Mouse (Mus musculus) lung, embryonic 15.5 days (tissue): Measurements from ENCODE around the gene Mmp27. TPM values are rescaled to one million over a fixed set of nuclear protein-coding genes. Genes with fewer than 3 reads are reported as not detected.

ENCODE experiments used
- ATAC-seq: fragments of 200-750 bp; cut with Nextera tagmentation; 2 replicates; pipeline ENCODE4 v1.8.0; 2017; ENCODE audit warnings: moderate number of reproducible peaks, borderline replicate concordance; ENCODE audit not compliant: low FRiP score, low TSS enrichment; ENCODE audit errors: extremely low read depth
- H3K27ac ChIP-seq: fragments of 300-500 bp; sonication (generic); 2 replicates; pipeline ENCODE4 v1.5.1; 2015; ENCODE audit warnings: moderate library complexity, mild to moderate bottlenecking, inconsistent platforms
- H3K27me3 ChIP-seq: fragments of 300-500 bp; sonication (generic); 2 replicates; pipeline ENCODE4 v1.6.1; 2015; ENCODE audit warnings: inconsistent platforms
- H3K36me3 ChIP-seq: fragments of 300-500 bp; sonication (generic); 2 replicates; pipeline ENCODE4 v1.6.1; 2015; ENCODE audit warnings: inconsistent platforms
- H3K4me1 ChIP-seq: fragments of 300-500 bp; sonication (generic); 2 replicates; pipeline ENCODE4 v1.6.1; 2015; ENCODE audit warnings: inconsistent platforms
- H3K4me2 ChIP-seq: fragments of 300-500 bp; sonication (generic); 2 replicates; pipeline ENCODE4 v1.6.1; 2015; ENCODE audit warnings: inconsistent platforms, mild to moderate bottlenecking, moderate library complexity
- H3K4me3 ChIP-seq: fragments of 300-500 bp; sonication (generic); 2 replicates; pipeline ENCODE4 v1.5.1; 2015; ENCODE audit warnings: mild to moderate bottlenecking, inconsistent platforms
- H3K9ac ChIP-seq: fragments of 300-500 bp; sonication (generic); 2 replicates; pipeline ENCODE4 v1.6.1; 2015; ENCODE audit warnings: inconsistent platforms
- H3K9me3 ChIP-seq: fragments of 300-500 bp; sonication (generic); 2 replicates; pipeline ENCODE4 v1.6.1; 2016; ENCODE audit warnings: inconsistent platforms
- WGBS: fragments of 180-500 bp; shearing (Covaris S2); methylation state at CpG from one replicate; pipeline ENCODE4 v1.1.7; 2015; 5-methylcytosine and 5-hydroxymethylcytosine counted together
- polyA plus RNA-seq: library from polyadenylated mRNA; unstranded; fragments of >200 nt; fragmentation: Nextera tagmentation; extraction: Ambion mirVana; gene quantifications from 2 replicates; pipeline ENCODE4 v1.2.1, GENCODE M21; 2015

The Mmp27 gene
- polyA plus RNA-seq, 1 experiment from 2014 or later, result 0.11 TPM

- no peak overlapping the region for H3K4me2 ChIP-seq
- H3K27ac ChIP-seq, result no peak overlapping the region
- no peak overlapping the region for H3K4me3 ChIP-seq
- H3K27me3 ChIP-seq, result no peaks in the 10 kb centered on the region
- 0 out of 2 replicates have a peak, but pooled peaks cover 3% of the 10 kb centered on the region for H3K4me1 ChIP-seq
- peak; percentile 22; the same call in 1 of the 2 replicates for ATAC-seq
- H3K9me3 ChIP-seq, result no peaks in the 10 kb centered on the region
- no peaks in the 10 kb centered on the region for H3K36me3 ChIP-seq
- WGBS, result 24% methylated on average over 2 of the region's 2 CpGs
- no peak overlapping the region for H3K9ac ChIP-seq
These were observed 3.3 kb upstream of the Mmp27 start for GRCm38 (mm10) chr9:7567923-7568322.

DNA sequence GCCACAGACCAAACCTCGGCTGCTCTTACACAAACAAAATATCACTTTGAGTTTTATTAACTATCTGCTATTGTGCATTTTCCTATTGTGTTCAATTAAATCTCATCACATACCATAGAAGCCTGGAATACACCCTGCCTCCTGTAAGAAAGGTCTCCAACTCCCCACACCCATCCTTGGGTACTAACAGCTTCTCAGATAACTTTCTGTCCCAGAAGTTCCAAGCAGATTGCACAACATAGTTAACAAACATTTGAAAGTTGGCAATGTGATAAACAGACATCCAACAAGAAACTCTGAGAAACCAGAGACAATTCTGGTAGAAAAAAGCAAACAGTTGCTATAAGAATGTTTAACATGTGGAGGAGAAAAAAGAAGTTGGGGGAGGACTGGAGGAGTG, 711 bp upstream of the Mmp27 start:
- Histone ChIP-seq H3K27me3 (no peaks in the 10 kb centered on the region), H3K36me3 (no peaks in the 10 kb centered on the region), H3K4me3 (no peak overlapping the region), H3K9ac (no peak overlapping the region), H3K27ac (no peak overlapping the region), H3K9me3 (no peaks in the 10 kb centered on the region), H3K4me2 (no peak overlapping the region), H3K4me1 (peaks cover 7% of the 10 kb centered on the region; the same call in 1 of the 2 replicates)
- 58% methylated on average over 1 of the region's 1 CpGs for WGBS
- no peak for ATAC-seq

DNA sequence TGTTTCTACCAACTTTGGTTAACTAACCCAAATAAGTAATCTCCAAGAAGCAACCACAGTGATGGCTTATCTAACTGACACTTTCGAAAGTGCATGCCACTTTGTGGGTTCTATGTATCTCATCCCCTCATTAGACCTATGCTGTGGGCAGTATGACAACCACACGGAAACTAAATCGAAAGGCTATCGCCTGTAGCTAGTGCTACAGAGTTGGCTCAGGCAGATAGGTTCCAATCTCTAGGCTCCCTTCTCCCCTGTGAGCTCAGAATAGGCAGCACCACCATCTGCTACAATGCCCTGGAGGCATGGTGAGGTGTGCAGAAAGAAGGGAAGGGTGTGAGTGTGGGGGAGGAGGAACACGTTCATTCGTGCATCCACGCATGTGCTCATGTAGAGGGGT, 992 bp downstream of the Mmp27 start:
- H3K4me2 ChIP-seq, result no peak overlapping the region
- ATAC-seq, result no peak
- peaks cover 7% of the 10 kb centered on the region; the same call in 1 of the 2 replicates for H3K4me1 ChIP-seq
- no peak overlapping the region for H3K9ac ChIP-seq
- no peak overlapping the region for H3K27ac ChIP-seq
- no peaks in the 10 kb centered on the region for H3K36me3 ChIP-seq
- H3K4me3 ChIP-seq, result no peak overlapping the region
- H3K27me3 ChIP-seq, result no peaks in the 10 kb centered on the region
- no peaks in the 10 kb centered on the region for H3K9me3 ChIP-seq
- 94% methylated on average over 7 of the region's 7 CpGs for WGBS

DNA sequence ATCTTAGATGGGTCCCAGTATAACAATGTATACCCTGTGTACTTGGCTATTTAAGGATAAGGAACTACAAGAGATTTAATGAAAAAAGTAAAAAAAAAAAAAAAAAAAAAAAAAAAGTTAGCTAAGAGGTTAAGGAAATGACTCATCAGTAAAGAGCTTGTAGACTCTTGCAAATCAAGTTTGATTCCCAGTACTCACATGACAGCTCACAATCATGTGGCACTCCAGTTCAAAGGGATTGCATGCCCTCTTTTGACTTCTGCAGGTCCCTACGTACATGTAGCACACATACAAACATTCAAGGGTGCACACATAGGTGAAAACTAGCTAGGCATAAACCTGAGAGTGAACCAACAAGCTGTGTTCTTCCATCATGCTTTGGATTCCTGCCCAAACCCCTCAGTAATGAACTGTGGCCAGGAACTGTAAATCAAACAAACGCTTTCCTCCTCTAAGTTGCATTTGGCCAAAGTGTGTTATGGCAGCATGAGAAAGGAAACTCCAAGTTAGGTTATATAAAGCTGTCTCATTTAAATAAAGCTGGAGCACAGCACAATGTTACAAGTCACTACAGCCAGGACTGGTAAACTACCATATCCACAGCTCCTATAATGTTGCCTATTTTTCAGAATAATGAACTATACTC, 1.6 kb downstream of the Mmp27 start:
- Histone ChIP-seq H3K4me2 (no peak overlapping the region), H3K4me3 (no peak overlapping the region), H3K9ac (no peak overlapping the region), H3K36me3 (no peaks in the 10 kb centered on the region), H3K27me3 (no peaks in the 10 kb centered on the region), H3K9me3 (no peaks in the 10 kb centered on the region), H3K4me1 (peaks cover 7% of the 10 kb centered on the region; the same call in 1 of the 2 replicates), H3K27ac (no peak overlapping the region)
- WGBS, result 30% methylated on average over 2 of the region's 2 CpGs
- ATAC-seq, result peak; percentile 57; the same call in 1 of the 2 replicates

DNA sequence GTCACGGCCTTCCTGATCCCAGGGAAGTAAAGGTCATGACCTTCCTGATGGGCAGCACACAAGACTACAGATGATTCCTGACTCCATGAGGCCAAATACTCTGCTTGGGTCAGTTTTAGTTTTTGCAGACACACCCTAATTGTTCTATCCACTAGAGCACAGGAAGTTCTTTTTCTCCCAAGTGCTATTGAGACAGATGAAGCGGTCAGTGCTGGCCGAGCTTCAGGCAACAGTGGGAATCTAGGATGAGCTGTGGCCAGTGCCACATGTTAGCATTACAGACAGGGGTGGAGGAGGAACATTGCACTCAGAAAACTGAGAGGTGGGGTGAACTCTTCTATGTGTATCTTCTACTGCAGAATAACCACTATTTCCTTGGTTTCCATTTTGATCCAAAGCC, 4.3 kb downstream of the Mmp27 start:
- no peak for ATAC-seq
- Histone ChIP-seq H3K4me3 (no peak overlapping the region), H3K27ac (no peak overlapping the region), H3K36me3 (no peaks in the 10 kb centered on the region), H3K9ac (no peak overlapping the region), H3K9me3 (no peaks in the 10 kb centered on the region), H3K4me1 (peaks cover 7% of the 10 kb centered on the region; the same call in 1 of the 2 replicates), H3K4me2 (no peak overlapping the region), H3K27me3 (no peaks in the 10 kb centered on the region)
- 82% methylated on average over 3 of the region's 3 CpGs for WGBS

DNA sequence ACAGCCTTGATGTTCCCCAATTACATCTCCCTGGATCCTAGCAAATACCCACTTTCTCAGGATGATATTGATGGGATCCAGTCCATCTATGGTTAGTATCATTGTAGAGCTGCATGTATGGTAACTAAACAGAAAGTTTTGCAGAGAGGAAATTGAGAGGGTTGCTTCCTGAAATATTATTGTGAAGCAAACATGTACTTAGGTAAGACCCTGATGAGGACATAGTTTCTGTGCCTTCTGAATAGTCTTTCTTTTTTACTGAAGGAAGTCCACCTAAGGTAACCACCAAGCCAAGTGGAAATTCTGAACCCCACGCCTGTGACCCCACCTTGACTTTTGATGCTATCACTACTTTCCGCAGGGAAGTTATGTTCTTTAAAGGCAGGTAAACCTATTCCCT, 6.2 kb downstream of the Mmp27 start:
- WGBS, result 85% methylated on average over 2 of the region's 2 CpGs
- Histone ChIP-seq H3K4me2 (no peak overlapping the region), H3K9ac (no peak overlapping the region), H3K4me3 (no peak overlapping the region), H3K27me3 (no peaks in the 10 kb centered on the region), H3K27ac (no peak overlapping the region), H3K4me1 (peaks cover 7% of the 10 kb centered on the region; the same call in 1 of the 2 replicates), H3K36me3 (no peaks in the 10 kb centered on the region), H3K9me3 (no peaks in the 10 kb centered on the region)
- ATAC-seq, result no peak

GRCm38 (mm10) chr9:7590063-7590462, 18.9 kb downstream of the Mmp27 start:
- Histone ChIP-seq H3K27me3 (no peaks in the 10 kb centered on the region), H3K4me3 (no peak overlapping the region), H3K27ac (no peak overlapping the region), H3K4me1 (peaks cover 4% of the 10 kb centered on the region; the same call in 1 of the 2 replicates), H3K9me3 (no peaks in the 10 kb centered on the region), H3K9ac (no peak overlapping the region), H3K36me3 (no peaks in the 10 kb centered on the region), H3K4me2 (no peak overlapping the region)
- 62% methylated on average over 8 of the region's 8 CpGs for WGBS
- ATAC-seq, result no peak

DNA sequence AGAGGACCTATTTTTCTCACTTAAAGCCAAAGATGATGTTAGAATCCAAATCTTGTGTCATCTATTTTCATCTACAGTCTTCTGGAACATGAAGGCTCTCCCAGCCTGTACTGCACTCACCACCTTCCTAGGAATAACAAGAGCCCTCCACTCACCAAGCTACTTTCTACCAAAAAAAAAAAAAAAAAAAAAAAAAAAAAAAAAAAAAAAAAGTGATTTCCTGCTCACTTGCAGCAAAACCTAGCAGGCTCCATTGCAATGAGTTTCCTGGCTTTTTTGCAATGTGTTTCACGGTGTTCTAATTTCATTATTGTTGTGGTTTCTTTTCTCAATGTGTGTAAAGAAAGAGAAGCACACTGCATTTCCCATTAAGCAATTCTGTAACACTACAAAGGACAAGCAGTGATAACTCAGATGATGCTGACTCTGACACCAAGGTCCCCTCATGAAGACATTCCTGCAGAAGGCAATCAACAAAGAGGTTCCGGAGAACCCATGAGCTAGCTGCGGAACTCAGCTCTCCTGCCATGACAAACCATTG, 22.1 kb downstream of the Mmp27 start:
- Histone ChIP-seq H3K27me3 (no peaks in the 10 kb centered on the region), H3K9ac (no peak overlapping the region), H3K4me2 (no peak overlapping the region), H3K4me3 (no peak overlapping the region), H3K9me3 (no peaks in the 10 kb centered on the region), H3K36me3 (no peaks in the 10 kb centered on the region), H3K27ac (no peak overlapping the region), H3K4me1 (peaks cover 4% of the 10 kb centered on the region; the same call in 1 of the 2 replicates)
- WGBS, result 91% methylated on average over 3 of the region's 3 CpGs
- no peak for ATAC-seq

- Histone ChIP-seq H3K27me3 (no peaks in the 10 kb centered on the region), H3K27ac (no peak overlapping the region), H3K4me3 (peak overlapping the region; percentile 37), H3K4me2 (peak overlapping the region; percentile 52), H3K9me3 (no peaks in the 10 kb centered on the region), H3K9ac (peak overlapping the region; percentile 25), H3K36me3 (no peaks in the 10 kb centered on the region), H3K4me1 (peaks cover 4% of the 10 kb centered on the region; the same call in 1 of the 2 replicates)
- ATAC-seq, result peak; percentile 97
- 7% methylated on average over 6 of the region's 6 CpGs for WGBS
These were observed 23.8 kb downstream of the Mmp27 start for GRCm38 (mm10) chr9:7594816-7595540.

DNA sequence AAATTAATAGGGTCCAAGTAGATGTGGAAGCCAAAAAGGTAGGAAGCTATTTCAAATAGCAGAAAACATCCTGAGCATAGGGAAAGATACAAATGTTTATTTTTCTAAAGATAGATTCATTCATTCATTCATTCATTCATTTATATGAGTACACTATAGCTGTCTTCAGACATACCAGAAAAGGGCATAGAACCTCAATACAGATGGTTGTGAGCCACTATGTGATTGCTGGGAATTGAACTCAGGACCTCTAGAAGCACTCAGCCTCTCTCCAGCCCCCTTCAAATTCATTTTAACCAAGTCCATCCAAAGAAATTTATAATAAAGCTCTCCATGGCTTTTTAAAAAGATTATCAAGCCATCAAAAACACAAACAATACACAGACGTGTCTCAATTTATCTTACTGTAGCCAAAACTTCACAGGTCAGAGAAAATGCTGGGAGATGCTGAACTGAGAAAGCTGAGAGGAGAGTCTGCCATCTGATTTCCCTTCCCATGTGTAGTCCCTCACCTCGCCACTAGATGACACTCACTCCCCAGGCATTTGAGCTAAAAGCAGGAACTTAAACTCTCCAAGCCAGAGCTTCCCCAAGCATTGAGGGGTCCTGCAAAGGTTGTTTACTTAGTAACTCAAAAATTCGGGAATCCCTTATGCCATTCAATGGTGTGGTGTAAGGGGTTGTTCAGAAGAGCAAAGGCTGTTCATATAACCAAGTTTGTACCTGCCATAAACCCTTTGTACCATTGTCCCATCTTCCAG, 32.0 kb downstream of the Mmp27 start:
- Histone ChIP-seq H3K27ac (no peak overlapping the region), H3K4me3 (no peak overlapping the region), H3K4me1 (no peaks in the 10 kb centered on the region), H3K36me3 (no peaks in the 10 kb centered on the region), H3K9me3 (no peaks in the 10 kb centered on the region), H3K4me2 (no peak overlapping the region), H3K27me3 (no peaks in the 10 kb centered on the region), H3K9ac (no peak overlapping the region)
- ATAC-seq, result no peak; the same call in 1 of the 2 replicates
- 2% methylated on average over 3 of the region's 3 CpGs for WGBS

GRCm38 (mm10) chr9:7604005-7604404, 32.8 kb downstream of the Mmp27 start:
- no peak for ATAC-seq
- Histone ChIP-seq H3K9me3 (no peaks in the 10 kb centered on the region), H3K27me3 (no peaks in the 10 kb centered on the region), H3K27ac (no peak overlapping the region), H3K4me2 (no peak overlapping the region), H3K4me1 (no peaks in the 10 kb centered on the region), H3K36me3 (no peaks in the 10 kb centered on the region), H3K9ac (no peak overlapping the region), H3K4me3 (no peak overlapping the region)
- 61% methylated on average over 6 of the region's 6 CpGs for WGBS
